ENCODE assay signal across 27 mouse cellular contexts in the genomic region with DNA sequence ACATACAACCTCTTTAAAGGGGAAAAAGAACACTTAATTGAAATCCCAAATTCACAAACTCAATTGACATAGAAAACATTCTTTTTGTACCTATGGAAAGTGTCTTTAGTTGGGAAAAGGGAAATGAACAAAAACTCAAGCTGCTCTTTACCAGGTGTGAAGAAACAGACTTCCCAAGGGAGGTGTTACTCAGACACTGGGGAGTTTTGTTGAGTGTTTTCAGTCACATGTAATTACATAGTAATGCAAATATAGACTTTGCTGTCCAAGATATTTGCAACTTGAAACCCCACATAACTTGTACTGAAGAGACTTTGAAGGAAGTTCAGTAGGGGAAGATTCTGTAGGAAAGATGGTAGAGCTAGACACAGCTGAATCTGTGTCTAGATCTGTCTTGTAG.
"Had no signal": no experiment of that assay in that cellular context is flagged by ENCODE, and none has a peak within 500 bp of the region (broad histone marks: within the 10 kb centered on the region; RNA-seq: fewer than 3 reads in every experiment).

No protein-coding gene starts in this region.

- ATAC-seq: forebrain, embryonic 13.5 days; forebrain, embryonic 14.5 days; forebrain, embryonic 15.5 days; forebrain, embryonic 16.5 days; forebrain, postnatal 0 days had no signal

- H3K27me3 ChIP-seq: embryonic facial prominence, embryonic 12.5 days; embryonic facial prominence, embryonic 13.5 days; embryonic facial prominence, embryonic 15.5 days; forebrain, embryonic 12.5 days; forebrain, embryonic 13.5 days; forebrain, embryonic 15.5 days; heart, embryonic 12.5 days had no signal

- H3K36me3 ChIP-seq: embryonic facial prominence, embryonic 12.5 days; embryonic facial prominence, embryonic 13.5 days; embryonic facial prominence, embryonic 15.5 days; forebrain, embryonic 10.5 days; forebrain, embryonic 12.5 days; forebrain, embryonic 15.5 days; heart, embryonic 12.5 days had no signal

- H3K4me1 ChIP-seq: embryonic facial prominence, embryonic 12.5 days; embryonic facial prominence, embryonic 13.5 days; embryonic facial prominence, embryonic 15.5 days; forebrain, embryonic 10.5 days; forebrain, embryonic 12.5 days; forebrain, embryonic 13.5 days; forebrain, embryonic 15.5 days; heart, embryonic 12.5 days had no signal

- H3K9me3 ChIP-seq: embryonic facial prominence, embryonic 12.5 days; embryonic facial prominence, embryonic 13.5 days; embryonic facial prominence, embryonic 15.5 days; forebrain, embryonic 10.5 days; forebrain, embryonic 12.5 days; forebrain, embryonic 13.5 days; forebrain, embryonic 15.5 days; heart, embryonic 12.5 days had no signal

- H3K9ac ChIP-seq: embryonic facial prominence, embryonic 12.5 days; embryonic facial prominence, embryonic 13.5 days; embryonic facial prominence, embryonic 15.5 days; forebrain, embryonic 12.5 days; forebrain, embryonic 13.5 days; forebrain, embryonic 15.5 days; forebrain, postnatal 0 days; heart, embryonic 12.5 days had no signal

- H3K4me2 ChIP-seq: embryonic facial prominence, embryonic 12.5 days; embryonic facial prominence, embryonic 13.5 days; embryonic facial prominence, embryonic 15.5 days; forebrain, embryonic 12.5 days; forebrain, embryonic 13.5 days; forebrain, embryonic 15.5 days; heart, embryonic 11.5 days; heart, embryonic 12.5 days had no signal

- H3K27ac ChIP-seq: embryonic facial prominence, embryonic 12.5 days; embryonic facial prominence, embryonic 13.5 days; embryonic facial prominence, embryonic 15.5 days; forebrain, embryonic 10.5 days; forebrain, embryonic 12.5 days; forebrain, embryonic 13.5 days; forebrain, embryonic 15.5 days; gastrocnemius, adult 2 months; heart, adult 2 months had no signal

- H3K4me3 ChIP-seq: embryonic facial prominence, embryonic 12.5 days; embryonic facial prominence, embryonic 13.5 days; embryonic facial prominence, embryonic 15.5 days; erythroblast, embryonic 14.5 days; forebrain, embryonic 10.5 days; forebrain, embryonic 12.5 days; forebrain, embryonic 13.5 days; forebrain, embryonic 15.5 days; gastrocnemius, adult 2 months; heart, adult 2 months; heart, embryonic 12.5 days had no signal

- DNase-seq: cerebellum, adult 9-11 months; cerebellum, postnatal 10 days; cerebellum, postnatal 14 days; cerebellum, postnatal 25 days; cerebellum, postnatal 36 days; embryo, embryonic 11 days; forebrain, postnatal 0 days; gastrocnemius, adult 2 months; gastrocnemius, postnatal 10 days; gastrocnemius, postnatal 14 days; gastrocnemius, postnatal 25 days; gastrocnemius, postnatal 36 days; heart, adult 11 months; heart, adult 18-20 months; heart, adult 2 months had no signal
